Mouse (Mus musculus) A20 (cell line): ENCODE data around the gene Gm28553.
"Not testable (repeated sequence)": the region's sequence is repeated elsewhere in the genome, so short reads cannot be mapped to it uniquely, and the experiment has no call there.

Experiments used
- DNase-seq: peaks from one replicate; pipeline ENCODE4 v3.0.0-alpha.2; 2011; ENCODE audit warnings: low read depth, low spot score

Gm28553 gene

DNA sequence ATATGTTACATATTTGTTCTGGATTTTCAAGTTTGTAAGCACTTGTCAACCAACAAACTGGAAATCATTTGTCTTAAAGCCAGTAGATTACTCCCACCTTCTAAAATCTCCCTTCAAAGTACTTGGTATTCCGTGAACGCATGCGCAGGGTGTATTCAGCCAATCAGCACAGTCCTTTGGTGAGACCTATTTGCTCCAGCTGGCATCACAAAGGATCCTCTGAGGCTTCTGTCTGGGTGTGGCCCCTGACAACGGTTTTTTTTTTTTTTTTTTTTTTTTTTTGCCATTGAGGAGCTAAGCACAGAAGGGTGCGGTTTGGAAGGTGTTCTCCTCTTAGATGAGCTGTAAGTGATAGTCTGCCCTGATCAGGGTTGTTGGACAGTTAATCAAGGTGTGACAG is at the start of gene Gm28553:
TSS of gene Gm28553 (plus strand) at position 301 of the 400 bp plus-strand sequence.
- not testable (repeated sequence) for DNase-seq
